27 mouse cellular contexts compared by ENCODE assay signal in the genomic region with DNA sequence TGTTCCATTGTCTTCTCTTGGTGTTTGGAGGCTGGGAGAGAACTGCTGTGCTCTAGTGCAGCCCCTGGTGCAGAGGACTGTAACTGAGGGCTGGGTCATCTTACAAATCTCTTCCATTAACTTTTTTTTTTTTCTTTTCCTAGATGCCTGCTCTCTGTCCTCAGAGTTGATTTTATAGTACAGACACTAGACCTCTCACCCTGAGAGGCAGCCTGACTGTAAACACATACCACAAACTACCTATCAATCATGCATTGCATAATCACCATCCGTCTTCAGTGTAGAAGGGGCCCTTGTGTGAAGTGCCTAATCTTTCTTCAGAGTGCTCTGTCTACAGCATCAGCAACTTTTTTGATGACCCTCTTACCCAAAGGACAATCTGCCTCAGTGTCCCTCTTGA. TPM values are rescaled to one million over a fixed set of nuclear protein-coding genes. Genes with fewer than 3 reads are reported as not detected.
A peak's percentile ranks its signal among the peaks of the same experiment; 100 is the strongest.
DNase-seq lines count a peak whose midpoint lies in the region; ATAC-seq and TF ChIP-seq lines count a peak whose summit lies in the region.
"Had no signal": no experiment of that assay in that cellular context is flagged by ENCODE, and none has a peak within 500 bp of the region (broad histone marks: within the 10 kb centered on the region; RNA-seq: fewer than 3 reads in every experiment).

No protein-coding gene starts in this region.

- 24% methylated on average over 1 of the region's 1 CpGs for WGBS in lung, embryonic 14.5 days
- 16% methylated on average over 1 of the region's 1 CpGs for WGBS in stomach, postnatal 0 days

- peaks cover 20% of the 10 kb centered on the region for H3K27me3 ChIP-seq in lung, embryonic 14.5 days (ENCODE audit: insufficient read depth, low read length)
- H3K27me3 ChIP-seq in stomach, postnatal 0 days (ENCODE audit: control insufficient read depth, insufficient read depth, low read length): no peaks in the 10 kb centered on the region

- H3K36me3 ChIP-seq in lung, embryonic 14.5 days (ENCODE audit: insufficient read depth): no peaks in the 10 kb centered on the region
- H3K36me3 ChIP-seq in stomach, postnatal 0 days (ENCODE audit: control insufficient read depth, insufficient read depth, low read length): no peaks in the 10 kb centered on the region
- H3K36me3 ChIP-seq: embryonic facial prominence, embryonic 12.5 days; forebrain, embryonic 15.5 days; heart, embryonic 13.5 days; lung, embryonic 15.5 days; stomach, embryonic 15.5 days had no signal

- H3K4me2 ChIP-seq in lung, embryonic 14.5 days: no peak overlapping the region
- H3K4me2 ChIP-seq in stomach, postnatal 0 days (replicated peaks; ENCODE audit: low read depth): no peak overlapping the region
- H3K4me2 ChIP-seq: embryonic facial prominence, embryonic 12.5 days; forebrain, embryonic 15.5 days; heart, embryonic 13.5 days; hindbrain, embryonic 14.5 days; lung, embryonic 15.5 days; stomach, embryonic 15.5 days had no signal

- no peak for TF ChIP-seq EP300 in stomach, postnatal 0 days (optimal IDR thresholded peaks at IDR 0.05)

- DNase-seq in lung, embryonic 14.5 days: peak; percentile 45
- DNase-seq in lung, postnatal 25 days (ENCODE audit: low spot score): no peak
- DNase-seq in NIH3T3 (ENCODE audit: low read depth): peak; percentile 54
- DNase-seq in stomach, postnatal 0 days (ENCODE audit: low spot score): no peak
- no peak for DNase-seq in urinary bladder, adult 18-20 months (ENCODE audit: low spot score in 2 of 2)
- no peak for DNase-seq in adrenal gland, adult 2 months
- DNase-seq: adrenal gland, postnatal 14 days; cerebellum, adult 11 months; cerebellum, adult 9-10 months; cerebellum, postnatal 36 days; embryo, embryonic 11 days; heart, postnatal 10 days; kidney, adult 9 months; kidney, postnatal 25 days; liver; midbrain, embryonic 14.5 days; right cerebral cortex, postnatal 14 days; thymus, adult 18-20 months; thymus, postnatal 36 days had no signal

- 0 out of 2 replicates have a peak, but pooled peaks have one; percentile 9 for TF ChIP-seq CTCF in lung, embryonic 14.5 days (IDR thresholded peaks at IDR 0.05; ENCODE audit: low read depth)
- peak; percentile 27; the same call in 1 of the 2 replicates for TF ChIP-seq CTCF in stomach, postnatal 0 days (IDR thresholded peaks at IDR 0.05; ENCODE audit: low read depth)

- H3K9me3 ChIP-seq in lung, embryonic 14.5 days (ENCODE audit: low read depth, low read length): no peaks in the 10 kb centered on the region
- no peaks in the 10 kb centered on the region for H3K9me3 ChIP-seq in stomach, postnatal 0 days (ENCODE audit: control insufficient read depth, low read length)
- H3K9me3 ChIP-seq: embryonic facial prominence, embryonic 12.5 days; forebrain, embryonic 15.5 days; heart, embryonic 13.5 days; lung, embryonic 15.5 days; stomach, embryonic 15.5 days had no signal

- no peak overlapping the region for H3K4me3 ChIP-seq in lung, embryonic 14.5 days (ENCODE audit: low read depth, low read length)
- no peak overlapping the region for H3K4me3 ChIP-seq in stomach, postnatal 0 days (ENCODE audit: low read depth, low read length)
- H3K4me3 ChIP-seq: embryonic facial prominence, embryonic 12.5 days; forebrain, embryonic 15.5 days; heart, embryonic 13.5 days; lung, embryonic 15.5 days; stomach, embryonic 15.5 days had no signal

- ATAC-seq in lung, embryonic 14.5 days (ENCODE audit: insufficient read depth): no peak
- 0 out of 2 replicates have a peak, but pooled peaks have one; percentile 42 for ATAC-seq in common myeloid progenitor, adult 5-6 weeks (replicated peaks; ENCODE audit: low read depth, poor library complexity, severe bottlenecking)
- ATAC-seq in stomach, postnatal 0 days (ENCODE audit: low FRiP score, low TSS enrichment): no peak
- ATAC-seq: forebrain, embryonic 15.5 days had no signal

- no peak overlapping the region for H3K9ac ChIP-seq in lung, embryonic 14.5 days
- H3K9ac ChIP-seq in stomach, postnatal 0 days (ENCODE audit: low read length): no peak overlapping the region
- H3K9ac ChIP-seq: embryonic facial prominence, embryonic 12.5 days; forebrain, embryonic 15.5 days; heart, embryonic 13.5 days; hindbrain, embryonic 14.5 days; liver, embryonic 14.5 days; lung, embryonic 15.5 days; stomach, embryonic 15.5 days had no signal

- H3K4me1 ChIP-seq in lung, embryonic 14.5 days (ENCODE audit: insufficient read depth): no peaks in the 10 kb centered on the region
- H3K4me1 ChIP-seq in stomach, postnatal 0 days (replicated peaks; ENCODE audit: control insufficient read depth, insufficient read depth): no peaks in the 10 kb centered on the region

- H3K27ac ChIP-seq in lung, embryonic 14.5 days (ENCODE audit: low read depth): no peak overlapping the region
- no peak overlapping the region for H3K27ac ChIP-seq in stomach, postnatal 0 days (replicated peaks)
- H3K27ac ChIP-seq: embryonic facial prominence, embryonic 12.5 days; forebrain, embryonic 15.5 days; heart, embryonic 13.5 days; hindbrain, embryonic 14.5 days; liver, embryonic 14.5 days; lung, embryonic 15.5 days; stomach, embryonic 15.5 days had no signal

RNA-seq across cellular contexts. Expression of gene Slc35c1, which starts 22.2 kb away (rescaled TPM):
- polyA plus RNA-seq in lung, embryonic 14.5 days (2014; fragmentation: Nextera tagmentation; extraction: Ambion mirVana): 14.7 and 16.9 TPM in 2 replicates
- 12.0 and 19.4 TPM in 2 replicates for total RNA-seq in common myeloid progenitor, adult 5-6 weeks (2017)
- 35.8 and 41.7 TPM in 2 replicates for polyA plus RNA-seq in stomach, postnatal 0 days (2015; fragmentation: Nextera tagmentation; extraction: Ambion mirVana)
- total RNA-seq in adrenal gland, adult 2 months (2021): 10 to 100 TPM; 14.3 to 23.2 TPM
- 50.9 and 98.4 TPM in 2 replicates for polyA plus RNA-seq in adrenal gland, adult 2 months (2012; rRNA removed)

RNA-seq across cellular contexts. Expression of gene Cry2, which starts 48.7 kb away (rescaled TPM):
- polyA plus RNA-seq in lung, embryonic 14.5 days (2014; fragmentation: Nextera tagmentation; extraction: Ambion mirVana): 19.9 and 22.0 TPM in 2 replicates
- total RNA-seq in common myeloid progenitor, adult 5-6 weeks (2017): 11.2 and 12.6 TPM in 2 replicates
- polyA plus RNA-seq in stomach, postnatal 0 days (2015; fragmentation: Nextera tagmentation; extraction: Ambion mirVana): 14.8 and 17.3 TPM in 2 replicates
- total RNA-seq in adrenal gland, adult 2 months (2021): 10 to 100 TPM; 32.9 to 45.1 TPM
- 27.6 and 53.8 TPM in 2 replicates for polyA plus RNA-seq in adrenal gland, adult 2 months (2012; rRNA removed)

Comparison
In these comparisons a context has a peak if more than half of its experiments do, and no peak if none do; other contexts are left out.
1. DNase-seq: peak in lung, embryonic 14.5 days (single experiment) and NIH3T3 (single experiment); none in lung, postnatal 25 days (single experiment), stomach, postnatal 0 days (single experiment), urinary bladder, adult 18-20 months (0 of 2) and adrenal gland, adult 2 months (single experiment).